ENCODE assay signal across 8 mouse cellular contexts in the genomic region with DNA sequence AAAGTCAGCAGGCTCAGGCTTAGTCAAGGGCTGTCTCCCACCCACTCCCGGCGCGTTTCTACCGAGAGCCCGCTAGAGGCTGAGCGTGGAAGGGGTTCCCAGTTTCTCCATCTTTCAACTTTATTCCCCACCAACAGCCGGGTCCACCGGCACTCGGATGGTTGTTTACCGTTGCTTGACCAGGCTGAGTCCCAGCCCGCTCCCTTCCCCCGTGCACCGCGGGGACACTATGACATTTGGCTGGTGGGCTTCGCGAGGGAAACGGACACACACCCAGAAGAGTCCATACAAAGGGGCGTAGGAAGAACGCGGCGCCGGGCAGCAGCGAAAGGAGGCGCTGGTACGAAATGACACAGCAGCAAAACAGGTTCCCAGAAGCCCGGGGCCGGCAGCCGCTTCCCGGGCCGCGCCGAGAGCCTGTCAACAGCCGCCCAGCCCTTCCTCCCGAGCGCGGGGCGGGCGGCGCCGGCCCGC. TPM values are rescaled to one million over a fixed set of nuclear protein-coding genes. Genes with fewer than 3 reads are reported as not detected.
DNase-seq lines count a peak whose midpoint lies in the region; ATAC-seq and TF ChIP-seq lines count a peak whose summit lies in the region.

No protein-coding gene starts in this region.

- no peak for TF ChIP-seq EP300 in ES-Bruce4 (IDR thresholded peaks at IDR 0.05; ENCODE audit: insufficient read depth, low read depth, low read length)
- no peak for TF ChIP-seq EP300 in heart, postnatal 0 days (IDR thresholded peaks at IDR 0.05; ENCODE audit: low read depth)

- no peak for TF ChIP-seq POLR2A in ES-Bruce4 (IDR thresholded peaks at IDR 0.05; ENCODE audit: insufficient read depth, low read length)

- no peak for TF ChIP-seq CTCF in ES-Bruce4 (IDR thresholded peaks at IDR 0.05; ENCODE audit: low read depth, low read length)
- no peak; the same call in 1 of the 2 replicates for TF ChIP-seq CTCF in heart, postnatal 0 days (IDR thresholded peaks at IDR 0.05; ENCODE audit: low read depth)

- H3K27me3 ChIP-seq in ES-Bruce4 (ENCODE audit: control insufficient read depth, insufficient read depth, low read length, poor library complexity, severe bottlenecking) = no peaks in the 10 kb centered on the region
- H3K27me3 ChIP-seq in embryonic facial prominence, embryonic 14.5 days (replicated peaks; ENCODE audit: control insufficient read depth, insufficient read depth, low read length) = no peaks in the 10 kb centered on the region
- H3K27me3 ChIP-seq in heart, postnatal 0 days (ENCODE audit: control insufficient read depth, insufficient read depth, low read length) = no peaks in the 10 kb centered on the region

- peak; percentile 32 to 44 for DNase-seq in adrenal gland, postnatal 36 days
- peak; percentile 37 for DNase-seq in embryonic facial prominence, embryonic 14.5 days (ENCODE audit: low spot score)
- DNase-seq in heart, postnatal 0 days (ENCODE audit: low spot score) = no peak
- DNase-seq in layer of hippocampus, postnatal 25 days (ENCODE audit: extremely low spot score in 1 of 2, low spot score in 1 of 2) = peak; percentile 25 to 29
- DNase-seq in lung, postnatal 4 days = peak; percentile 41 to 54
- DNase-seq in right cerebral cortex, postnatal 10 days (ENCODE audit: low spot score in 2 of 2) = peak; percentile 67 to 71
- DNase-seq in urinary bladder, postnatal 36 days (ENCODE audit: low spot score in 2 of 2) = peak; percentile 21 to 26

- peak overlapping the region; percentile 43 for H3K9ac ChIP-seq in ES-Bruce4 (ENCODE audit: low read depth, poor library complexity, severe bottlenecking)
- peak overlapping the region; percentile 66 for H3K9ac ChIP-seq in embryonic facial prominence, embryonic 14.5 days (ENCODE audit: low read depth, low read length)
- peak overlapping the region; percentile 75 for H3K9ac ChIP-seq in heart, postnatal 0 days (replicated peaks; ENCODE audit: low read depth, low read length)

- H3K4me1 ChIP-seq in ES-Bruce4 (ENCODE audit: control insufficient read depth, insufficient read depth, low read length) = no peaks in the 10 kb centered on the region
- H3K4me1 ChIP-seq in embryonic facial prominence, embryonic 14.5 days (ENCODE audit: control insufficient read depth, insufficient read depth, low read length) = peaks cover 21% of the 10 kb centered on the region
- H3K4me1 ChIP-seq in heart, postnatal 0 days (ENCODE audit: control insufficient read depth, insufficient read depth) = peaks cover 16% of the 10 kb centered on the region

- under 1% methylated on average over 25 of the region's 41 CpGs for WGBS in embryonic facial prominence, embryonic 14.5 days
- WGBS in heart, postnatal 0 days = 0% methylated on average over 36 of the region's 41 CpGs

- H3K4me3 ChIP-seq in ES-Bruce4 (ENCODE audit: low read depth, low read length) = peak overlapping the region; percentile 83
- H3K4me3 ChIP-seq in embryonic facial prominence, embryonic 14.5 days (ENCODE audit: low read depth, low read length) = peak overlapping the region; percentile 88
- H3K4me3 ChIP-seq in heart, postnatal 0 days (ENCODE audit: low read depth, low read length) = peak overlapping the region; percentile 92

- H3K36me3 ChIP-seq in ES-Bruce4 (ENCODE audit: control insufficient read depth, insufficient read depth, low read length, poor library complexity, severe bottlenecking) = no peaks in the 10 kb centered on the region
- no peaks in the 10 kb centered on the region for H3K36me3 ChIP-seq in embryonic facial prominence, embryonic 14.5 days (ENCODE audit: control insufficient read depth, insufficient read depth, low read length)
- no peaks in the 10 kb centered on the region for H3K36me3 ChIP-seq in heart, postnatal 0 days (replicated peaks; ENCODE audit: control insufficient read depth, insufficient read depth, low read length)

- H3K27ac ChIP-seq in ES-Bruce4 (ENCODE audit: insufficient read depth, low read length) = no peak overlapping the region
- peak overlapping the region; percentile 58; the same call in 1 of the 2 replicates for H3K27ac ChIP-seq in embryonic facial prominence, embryonic 14.5 days (replicated peaks; ENCODE audit: low read depth, low read length)
- peak overlapping the region; percentile 83 for H3K27ac ChIP-seq in heart, postnatal 0 days (ENCODE audit: low read depth)

- no peaks in the 10 kb centered on the region for H3K9me3 ChIP-seq in ES-Bruce4 (replicated peaks; ENCODE audit: control insufficient read depth, insufficient read depth, low read length, poor library complexity, severe bottlenecking)
- H3K9me3 ChIP-seq in embryonic facial prominence, embryonic 14.5 days (ENCODE audit: control insufficient read depth, low read length) = no peaks in the 10 kb centered on the region
- H3K9me3 ChIP-seq in heart, postnatal 0 days (replicated peaks; ENCODE audit: control insufficient read depth, low read length) = no peaks in the 10 kb centered on the region

- ATAC-seq in embryonic facial prominence, embryonic 14.5 days (ENCODE audit: low read depth) = peak; percentile 7; the same call in 1 of the 2 replicates
- peak; percentile 13; the same call in 1 of the 2 replicates for ATAC-seq in heart, postnatal 0 days (ENCODE audit: insufficient read depth, low read depth)

- peak overlapping the region; percentile 94 for H3K4me2 ChIP-seq in embryonic facial prominence, embryonic 14.5 days (ENCODE audit: low read depth, low read length)
- H3K4me2 ChIP-seq in heart, postnatal 0 days (ENCODE audit: low read depth, low read length) = peak overlapping the region; percentile 99

RNA-seq across cellular contexts. Expression of a gene that starts 0.6 kb away (rescaled TPM):
- 31.9 and 34.9 TPM in 2 replicates for polyA plus RNA-seq in ES-Bruce4 (2011; ENCODE audit: insufficient read depth, insufficient read length, low read depth, missing spikeins)
- 10 to 100 TPM; 11.9 to 13.8 TPM for total RNA-seq in adrenal gland, postnatal 36 days (2021)
- 12.3 and 12.5 TPM in 2 replicates for polyA plus RNA-seq in embryonic facial prominence, embryonic 14.5 days (2014; fragmentation: Nextera tagmentation; extraction: Ambion mirVana)
- 12.8 and 21.1 TPM in 2 replicates for total RNA-seq in heart, postnatal 0 days (2014; rRNA removed; ENCODE audit: low replicate concordance)
- 5.5 and 6.1 TPM in 2 replicates for polyA plus RNA-seq in heart, postnatal 0 days (2015; fragmentation: Nextera tagmentation; extraction: Ambion mirVana)
- 10 to 100 TPM; 14.5 to 16.0 TPM for total RNA-seq in layer of hippocampus, postnatal 25 days (2021)

RNA-seq across cellular contexts. Expression of a gene that starts 18.2 kb away (rescaled TPM):
- polyA plus RNA-seq in ES-Bruce4 (2011; ENCODE audit: insufficient read depth, insufficient read length, low read depth, missing spikeins) = 104 and 118 TPM in 2 replicates
- total RNA-seq in adrenal gland, postnatal 36 days (2021) = 10 to 100 TPM; 74.5 to 77.7 TPM
- polyA plus RNA-seq in embryonic facial prominence, embryonic 14.5 days (2014; fragmentation: Nextera tagmentation; extraction: Ambion mirVana) = 178 and 188 TPM in 2 replicates
- 101 and 118 TPM in 2 replicates for total RNA-seq in heart, postnatal 0 days (2014; rRNA removed; ENCODE audit: low replicate concordance)
- 140 and 143 TPM in 2 replicates for polyA plus RNA-seq in heart, postnatal 0 days (2015; fragmentation: Nextera tagmentation; extraction: Ambion mirVana)
- total RNA-seq in layer of hippocampus, postnatal 25 days (2021) = 10 to 100 TPM; 79.0 to 84.4 TPM
